Mouse (Mus musculus) G1E (cell line): ENCODE results near the gene Lpcat4.

Source experiments
- CTCF ChIP-seq: IDR thresholded peaks from 2 replicates; pipeline ENCODE4 v1.5.1; 2012; ENCODE audit warnings: low read depth, low read length, inconsistent platforms, mixed read lengths
- GATA1 ChIP-seq: IDR thresholded peaks from 2 replicates; pipeline ENCODE4 v1.6.1; 2012; ENCODE audit warnings: borderline replicate concordance, low read length, inconsistent platforms, mixed read lengths
- POLR2AphosphoS5 ChIP-seq: IDR thresholded peaks from 2 replicates; pipeline ENCODE4 v1.6.1; 2012; ENCODE audit warnings: low read depth, low read length, inconsistent platforms; ENCODE audit not compliant: insufficient replicate concordance
- TAL1 ChIP-seq: conservative IDR thresholded peaks from 2 replicates; pipeline ENCODE4 v1.6.1; 2012; ENCODE audit warnings: low read depth, low read length, inconsistent platforms, mixed read lengths

- TF ChIP-seq CTCF (no peak), GATA1 (no peak), TAL1 (no peak), POLR2AphosphoS5 (no peak)
Observed at GRCm38 (mm10) chr2:112284363-112285030, 45.2 kb downstream of the Lpcat4 start.
